Mouse (Mus musculus) CD8-positive naive resting alpha-beta T cell, adult 2 months (primary cell): Measurements from ENCODE around the gene Mthfd1.
A peak's percentile ranks its signal among the peaks of the same experiment; 100 is the strongest.

Experiments used
- DNase-seq, 2 experiments: peaks; one replicate each; pipeline ENCODE4 v3.0.0; 2022; ENCODE audit warnings: low read depth in 2 of 2, low spot score in 2 of 2

Gene Mthfd1

GRCm38 (mm10) chr12:76262918-76263317 lies 7.8 kb downstream of the Mthfd1 start:
- DNase-seq, result no peak

- DNase-seq, result no peak
These were observed 8.8 kb downstream of the Mthfd1 start for GRCm38 (mm10) chr12:76263876-76264275.

- DNase-seq, result no peak
These were observed 9.3 kb downstream of the Mthfd1 start for GRCm38 (mm10) chr12:76264325-76264965.

GRCm38 (mm10) chr12:76265001-76265400 lies 9.9 kb downstream of the Mthfd1 start:
- no peak for DNase-seq

GRCm38 (mm10) chr12:76266875-76267274 lies 11.8 kb downstream of the Mthfd1 start:
- DNase-seq, result peak in 1 of 2 experiments; percentile 24

- no peak for DNase-seq
These were observed 13.6 kb downstream of the Mthfd1 start for GRCm38 (mm10) chr12:76268686-76269085.

DNA sequence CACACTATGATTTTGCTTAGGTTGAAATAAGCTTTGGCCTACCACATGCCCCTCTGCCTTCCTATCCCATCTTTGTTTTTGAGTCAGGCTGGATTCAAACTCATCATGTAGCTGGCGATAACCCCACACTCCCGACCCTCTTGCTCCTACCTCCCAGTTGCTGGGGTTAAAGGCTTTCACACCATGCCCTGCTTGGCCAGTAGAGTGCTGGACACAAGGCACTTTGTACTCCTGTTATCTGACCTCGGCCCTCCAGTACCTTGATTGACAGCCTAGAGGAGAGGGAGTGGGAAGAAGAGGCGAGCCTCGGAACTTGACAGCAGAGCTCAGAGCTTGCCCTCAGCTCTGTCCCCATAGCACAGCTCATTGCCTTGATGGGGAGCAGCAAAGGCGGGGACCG lies 14.1 kb downstream of the Mthfd1 start:
- no peak for DNase-seq

DNA sequence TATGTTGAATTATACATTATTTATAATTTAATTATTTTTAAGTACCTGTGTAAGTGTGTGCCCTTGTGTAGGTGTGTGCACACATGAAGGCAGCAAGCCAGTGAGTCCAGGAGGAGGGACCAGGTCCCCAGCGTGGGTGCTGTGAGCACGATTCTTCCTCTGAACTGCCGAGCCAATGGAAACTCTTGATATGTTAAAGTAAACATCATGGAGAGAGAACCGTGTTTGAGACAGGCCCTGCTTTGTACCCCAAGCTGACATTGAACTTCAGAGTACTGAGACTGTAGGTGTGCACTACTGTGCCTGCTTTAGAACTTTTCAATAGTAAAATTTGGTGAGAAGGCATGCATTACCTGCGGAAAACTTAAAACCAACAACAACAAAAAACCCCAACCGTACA lies 16.4 kb downstream of the Mthfd1 start:
- no peak for DNase-seq

DNA sequence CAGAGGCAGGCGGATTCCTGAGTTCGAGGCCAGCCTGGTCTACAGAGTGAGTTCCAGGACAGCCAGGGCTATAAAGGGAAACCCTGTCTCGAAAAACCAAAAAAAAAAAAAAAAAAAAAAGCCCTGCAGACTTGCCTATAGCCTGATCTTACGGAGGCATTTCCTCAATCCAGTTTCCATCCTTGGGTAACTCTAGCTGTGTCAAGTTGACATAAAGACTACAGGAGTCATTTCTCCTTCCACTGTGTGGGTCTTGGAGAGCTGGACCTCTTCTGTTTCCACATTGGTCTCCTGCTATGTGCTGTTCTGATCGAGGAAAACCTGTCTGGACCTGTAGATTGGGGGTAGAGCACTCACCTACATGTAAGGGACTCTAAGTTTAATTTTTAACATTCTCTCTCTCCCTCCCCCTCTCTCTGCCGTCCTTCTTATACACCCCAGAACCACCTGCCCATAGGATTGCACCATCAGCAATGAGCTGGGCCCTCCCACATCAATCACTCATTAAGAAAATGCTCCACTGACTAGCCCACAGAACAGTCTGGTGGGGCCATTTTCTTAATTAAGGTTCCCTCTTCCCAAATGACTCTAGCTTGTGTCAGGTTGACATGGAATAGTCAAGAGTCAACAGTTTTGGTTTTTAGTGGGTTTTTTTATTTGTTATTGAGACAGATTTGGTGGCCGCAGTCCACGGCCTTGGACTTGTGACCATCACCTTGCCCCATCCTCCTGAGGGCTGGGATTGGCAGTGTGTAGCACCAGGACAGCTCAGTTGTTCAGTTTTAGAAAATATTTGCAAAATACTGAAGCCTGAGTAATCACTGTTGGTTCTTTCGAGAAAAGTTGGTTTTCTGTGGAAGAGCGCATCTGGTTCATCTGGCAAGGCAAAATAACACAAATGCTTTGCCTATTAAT lies 17.8 kb downstream of the Mthfd1 start:
- DNase-seq, result no peak

DNA sequence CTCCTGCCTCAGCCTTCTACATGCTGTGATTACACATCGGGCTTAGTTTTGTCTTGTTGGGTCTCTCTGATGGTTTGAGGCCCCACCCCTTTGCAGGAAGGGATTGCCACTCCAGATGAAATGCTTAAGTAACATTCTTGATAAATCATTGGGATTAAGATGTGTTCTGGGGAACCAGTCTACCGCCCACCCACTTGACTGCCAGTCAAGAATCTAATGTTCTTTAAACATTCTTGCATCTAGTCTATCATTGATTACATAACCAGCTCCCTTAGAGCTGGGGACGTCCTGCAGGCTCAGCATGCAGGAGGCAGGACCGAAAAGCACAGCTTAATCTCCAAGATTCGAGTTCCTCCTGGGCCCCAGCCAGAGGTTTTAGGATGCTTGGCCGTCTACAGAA lies 23.1 kb downstream of the Mthfd1 start:
- DNase-seq, result no peak

DNA sequence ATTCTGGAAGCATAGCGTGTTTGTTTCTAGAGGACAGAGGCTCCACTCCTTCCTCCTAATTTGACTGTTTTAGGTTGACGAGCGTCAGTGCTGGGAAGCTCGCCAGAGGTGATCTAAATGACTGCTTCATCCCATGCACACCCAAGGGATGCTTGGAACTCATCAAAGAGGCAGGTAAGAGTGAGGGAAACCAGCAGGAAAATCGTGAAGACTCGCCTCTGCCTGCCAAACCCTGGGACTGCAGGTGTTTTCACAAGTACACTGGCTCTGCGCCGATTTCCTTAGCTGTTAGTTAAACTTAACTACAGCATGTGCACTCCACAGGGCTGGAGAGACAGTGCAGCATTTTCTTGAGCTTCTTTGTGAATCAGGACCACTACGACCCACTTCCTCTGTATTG lies 25.5 kb downstream of the Mthfd1 start:
- no peak for DNase-seq

DNA sequence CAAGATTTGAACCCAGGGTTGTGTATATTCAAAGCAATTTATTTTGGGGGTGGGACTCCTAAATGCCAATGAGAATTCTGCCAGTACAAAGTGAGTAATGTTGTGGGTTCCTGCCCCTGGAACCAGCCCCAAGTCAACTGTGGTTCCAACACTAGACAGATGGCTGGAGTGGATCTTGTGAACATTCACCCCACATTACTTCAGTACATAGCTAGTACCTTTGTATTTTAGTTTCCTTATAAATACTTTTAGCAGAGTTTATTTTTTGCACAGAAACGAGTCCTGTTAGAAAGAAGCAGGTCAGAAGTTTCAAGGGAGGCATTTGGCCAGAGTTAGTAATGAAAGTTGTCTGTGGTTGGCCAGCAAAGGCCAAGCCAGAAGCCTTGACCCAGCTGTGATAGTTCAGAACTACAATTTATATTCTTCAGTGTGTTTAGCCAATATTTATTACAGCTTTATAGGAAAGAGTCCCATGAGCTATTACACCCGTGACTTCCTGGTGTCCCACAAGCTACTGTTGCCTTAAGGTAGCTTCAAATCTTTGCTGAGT lies 26.1 kb downstream of the Mthfd1 start:
- DNase-seq, result no peak

DNA sequence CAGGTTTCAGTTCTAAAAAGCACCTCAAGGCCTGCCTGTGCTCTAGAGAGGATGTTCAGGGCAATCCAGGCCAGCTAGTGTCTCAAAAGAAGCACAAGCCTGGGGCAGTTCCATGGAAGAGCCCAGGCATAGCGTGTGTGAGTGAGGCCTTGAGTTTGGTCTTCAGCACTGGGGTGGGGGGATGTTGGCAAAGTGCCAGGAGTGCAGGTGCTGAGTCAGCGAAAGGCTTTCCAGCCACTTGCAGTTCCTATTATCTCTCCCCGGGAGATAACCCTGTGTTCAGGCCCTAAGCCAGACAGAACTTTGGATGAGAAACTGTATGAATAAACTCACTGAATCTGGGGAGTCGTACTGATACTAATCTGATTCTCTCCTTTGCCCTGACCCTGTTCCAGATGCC lies 27.0 kb downstream of the Mthfd1 start:
- DNase-seq, result no peak

- no peak for DNase-seq
These were observed 27.6 kb downstream of the Mthfd1 start for GRCm38 (mm10) chr12:76282532-76283173.

DNA sequence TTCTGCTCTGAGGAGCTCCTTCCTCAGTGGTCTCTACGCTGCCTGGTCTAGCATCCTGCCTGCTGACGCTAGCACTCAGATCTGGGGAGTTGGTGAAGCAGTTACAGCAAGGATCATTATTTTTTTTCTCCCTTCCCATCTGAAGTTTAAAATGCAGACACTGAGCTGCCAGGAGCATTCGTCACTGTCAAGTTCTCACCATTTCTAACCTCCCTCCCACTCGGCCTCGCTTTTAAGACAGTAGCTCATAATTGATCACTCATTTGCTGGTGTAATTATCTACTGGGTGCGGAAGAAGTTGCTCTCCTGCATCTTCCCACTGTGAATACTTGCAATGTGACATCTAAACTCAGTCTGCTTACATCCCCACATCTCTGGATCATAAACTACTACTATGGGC lies 30.3 kb downstream of the Mthfd1 start:
- no peak for DNase-seq

DNA sequence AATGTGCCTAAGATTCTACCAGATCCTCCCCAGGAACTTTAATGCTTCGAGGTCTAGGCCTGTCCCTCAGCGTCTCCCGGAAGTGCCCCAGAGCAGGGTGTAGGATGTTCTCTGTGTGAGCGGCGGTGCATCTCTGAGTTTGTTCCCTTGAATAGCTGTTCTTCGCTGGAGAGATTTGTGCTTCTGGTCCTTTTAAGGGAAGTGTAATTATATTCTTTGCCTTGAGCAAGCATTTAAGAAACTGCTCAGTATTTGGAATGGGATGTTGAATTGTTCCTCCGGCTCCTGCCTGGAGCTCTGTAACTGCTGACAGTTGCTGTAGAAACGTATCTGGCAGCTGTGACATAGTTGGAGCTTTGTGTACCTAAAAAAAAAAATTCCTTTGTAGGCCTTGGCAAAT lies 32.9 kb downstream of the Mthfd1 start:
- DNase-seq, result no peak

- no peak for DNase-seq
These were observed 33.4 kb downstream of the Mthfd1 start for GRCm38 (mm10) chr12:76288494-76288893.

GRCm38 (mm10) chr12:76289428-76289827 lies 34.3 kb downstream of the Mthfd1 start:
- no peak for DNase-seq

DNA sequence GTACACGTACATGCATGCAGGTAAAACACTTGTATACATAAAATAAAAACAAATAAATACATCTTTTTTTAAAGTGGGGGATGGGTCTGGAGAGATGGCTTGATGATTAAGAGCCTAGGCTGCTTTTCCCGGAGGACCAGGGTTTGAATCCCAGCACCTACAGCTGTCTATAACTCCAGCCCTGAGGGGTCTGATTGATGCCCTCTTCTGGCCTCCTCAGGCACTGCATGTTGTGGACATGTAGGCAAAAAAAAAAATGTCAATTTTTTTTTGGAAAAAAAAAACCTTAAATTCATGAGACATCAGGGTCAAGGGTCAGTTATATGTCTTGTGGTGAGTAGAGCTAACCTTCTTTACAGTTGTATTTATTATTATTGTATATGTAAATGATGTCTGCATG lies 35.2 kb downstream of the Mthfd1 start:
- DNase-seq, result peak in 1 of 2 experiments; percentile 7

- peak in 1 of 2 experiments; percentile 12 for DNase-seq
These were observed 38.1 kb downstream of the Mthfd1 start for GRCm38 (mm10) chr12:76293192-76293591.

GRCm38 (mm10) chr12:76297830-76298229 lies 42.7 kb downstream of the Mthfd1 start:
- no peak for DNase-seq
